ENCODE assay signal across 8 mouse cellular contexts in the genomic region with DNA sequence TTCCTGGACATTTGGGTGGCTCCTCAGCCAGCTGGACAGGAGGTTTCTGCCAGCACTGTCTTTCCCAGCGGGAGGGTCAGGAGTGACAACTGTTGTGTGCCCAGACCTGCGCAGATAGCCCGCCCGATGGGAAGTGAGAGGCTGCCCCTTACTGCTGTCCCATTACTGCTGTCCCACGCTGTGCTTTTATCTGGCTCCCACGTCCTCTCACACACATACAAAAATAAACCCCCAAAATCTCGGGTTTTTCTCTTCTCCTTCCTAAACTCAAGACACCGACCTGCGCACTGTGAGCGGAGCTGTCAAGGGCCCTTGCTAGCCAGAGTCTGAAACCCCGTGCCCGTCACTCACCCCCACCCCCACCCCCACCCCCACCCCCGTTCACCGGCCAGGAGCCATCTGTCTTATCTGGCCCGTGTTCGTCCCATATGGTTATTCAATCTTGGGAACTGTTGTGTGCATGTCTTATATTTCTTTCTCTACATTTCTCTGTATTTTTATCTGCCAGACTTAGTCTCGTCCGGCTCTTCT.
DNase-seq lines count a peak whose midpoint lies in the region; ATAC-seq lines count a peak whose summit lies in the region.

No protein-coding gene starts in this region.

- no peak overlapping the region for H3K9ac ChIP-seq in neural tube, embryonic 11.5 days (ENCODE audit: low read length)
- no peak overlapping the region for H3K9ac ChIP-seq in heart, embryonic 13.5 days

- no peak overlapping the region for H3K4me2 ChIP-seq in neural tube, embryonic 11.5 days (ENCODE audit: low read depth)
- peak overlapping the region; percentile 61 for H3K4me2 ChIP-seq in heart, embryonic 13.5 days

- 45% methylated on average over 18 of the region's 18 CpGs for WGBS in heart, embryonic 10.5 days
- 56% methylated on average over 18 of the region's 18 CpGs for WGBS in neural tube, embryonic 11.5 days
- WGBS in heart, embryonic 13.5 days, result 36% methylated on average over 18 of the region's 18 CpGs

- no peak for DNase-seq in heart, embryonic 10.5 days (ENCODE audit: low spot score)
- DNase-seq in heart, postnatal 36 days, result no peak
- DNase-seq in neural tube, embryonic 11.5 days (ENCODE audit: low spot score), result no peak
- DNase-seq in neural tube, embryonic 10.5 days (ENCODE audit: extremely low spot score, low spot score), result no peak
- peak; percentile 28 to 65 for DNase-seq in right cerebral cortex, postnatal 36 days (ENCODE audit: low spot score in 2 of 2)
- DNase-seq in thymus, postnatal 10 days (ENCODE audit: low spot score in 2 of 2), result no peak

- 0 out of 2 replicates have a peak, but pooled peaks have one; percentile 13 for ATAC-seq in neural tube, embryonic 11.5 days (ENCODE audit: insufficient read depth, low FRiP score, low TSS enrichment)
- ATAC-seq in heart, embryonic 13.5 days (ENCODE audit: extremely low read depth, insufficient number of reproducible peaks, low FRiP score, low TSS enrichment), result no peak
- no peak for ATAC-seq in monocyte, adult 5-6 weeks (replicated peaks; ENCODE audit: insufficient number of reproducible peaks, low FRiP score, low TSS enrichment, poor library complexity, severe bottlenecking)

- H3K4me1 ChIP-seq in heart, embryonic 10.5 days, result peaks cover 6% of the 10 kb centered on the region; the same call in 1 of the 2 replicates
- no peaks in the 10 kb centered on the region for H3K4me1 ChIP-seq in neural tube, embryonic 11.5 days (ENCODE audit: control insufficient read depth, insufficient read depth, low read length)
- H3K4me1 ChIP-seq in heart, embryonic 13.5 days, result 0 out of 2 replicates have a peak, but pooled peaks cover 5% of the 10 kb centered on the region

- no peaks in the 10 kb centered on the region for H3K36me3 ChIP-seq in heart, embryonic 10.5 days
- no peaks in the 10 kb centered on the region for H3K36me3 ChIP-seq in neural tube, embryonic 11.5 days (ENCODE audit: control insufficient read depth, insufficient read depth, low read length)
- H3K36me3 ChIP-seq in heart, embryonic 13.5 days, result no peaks in the 10 kb centered on the region

- no peaks in the 10 kb centered on the region for H3K9me3 ChIP-seq in heart, embryonic 10.5 days
- H3K9me3 ChIP-seq in neural tube, embryonic 11.5 days (ENCODE audit: control insufficient read depth, low read length), result no peaks in the 10 kb centered on the region
- H3K9me3 ChIP-seq in heart, embryonic 13.5 days, result no peaks in the 10 kb centered on the region

- intact Hi-C loops in heart, postnatal 36 days (cut with DNase I), result no loop called here

- H3K27me3 ChIP-seq in heart, embryonic 10.5 days (ENCODE audit: insufficient read depth, poor library complexity, severe bottlenecking), result peaks cover 17% of the 10 kb centered on the region
- H3K27me3 ChIP-seq in neural tube, embryonic 11.5 days (ENCODE audit: control insufficient read depth, insufficient read depth, low read length), result no peaks in the 10 kb centered on the region
- peaks cover 22% of the 10 kb centered on the region for H3K27me3 ChIP-seq in heart, embryonic 13.5 days (replicated peaks)

- H3K27ac ChIP-seq in heart, embryonic 10.5 days, result no peak overlapping the region
- no peak overlapping the region for H3K27ac ChIP-seq in neural tube, embryonic 11.5 days (ENCODE audit: low read depth, low read length)
- no peak overlapping the region for H3K27ac ChIP-seq in heart, embryonic 13.5 days (replicated peaks)

- peak overlapping the region; percentile 33; the same call in 1 of the 2 replicates for H3K4me3 ChIP-seq in heart, embryonic 10.5 days
- H3K4me3 ChIP-seq in neural tube, embryonic 11.5 days (ENCODE audit: low read depth, low read length), result no peak overlapping the region
- peak overlapping the region; percentile 27; the same call in 1 of the 2 replicates for H3K4me3 ChIP-seq in heart, embryonic 13.5 days

Comparison
In these comparisons a context has a peak if more than half of its experiments do, and no peak if none do; other contexts are left out.
1. DNase-seq: peak in right cerebral cortex, postnatal 36 days (2 of 2); none in heart, embryonic 10.5 days (single experiment), heart, postnatal 36 days (0 of 2), neural tube, embryonic 11.5 days (single experiment), neural tube, embryonic 10.5 days (single experiment) and thymus, postnatal 10 days (0 of 2).